Mouse (Mus musculus) intestine, embryonic 16.5 days (tissue): ENCODE measurements at regions not wholly inside any gene's neighbourhood (a gene's known extent, or its start where the extent isn't known, plus 50 kb on each side); places are given as distances from the start of the nearest gene placed in this dataset.
A peak's percentile ranks its signal among the peaks of the same experiment; 100 is the strongest.

Source experiments
- ATAC-seq: fragments of 200-750 bp; cut with Nextera tagmentation; 2 replicates; pipeline ENCODE4 v1.8.0; 2017; ENCODE audit warnings: moderate TSS enrichment, moderate library complexity
- H3K27ac ChIP-seq: fragments of 300-500 bp; sonication (generic); 2 replicates; pipeline ENCODE4 v1.5.1; 2014; ENCODE audit warnings: mild to moderate bottlenecking, low read length
- H3K27me3 ChIP-seq: fragments of 300-500 bp; sonication (generic); replicated peaks from 2 replicates; pipeline ENCODE4 v1.6.1; 2014; ENCODE audit warnings: low read length, control low read depth, mixed read lengths; ENCODE audit not compliant: control insufficient read depth, insufficient read depth
- H3K36me3 ChIP-seq: fragments of 300-500 bp; sonication (generic); 2 replicates; pipeline ENCODE4 v1.6.1; 2014; ENCODE audit warnings: low read length, control low read depth; ENCODE audit not compliant: control insufficient read depth, insufficient read depth
- H3K4me1 ChIP-seq: fragments of 300-500 bp; sonication (generic); 2 replicates; pipeline ENCODE4 v1.6.1; 2014; ENCODE audit warnings: low read length, control low read depth, mixed read lengths; ENCODE audit not compliant: control insufficient read depth, insufficient read depth
- H3K4me2 ChIP-seq: fragments of 300-500 bp; sonication (generic); 2 replicates; pipeline ENCODE4 v1.6.1; 2014; ENCODE audit warnings: low read depth, low read length, control low read depth
- H3K4me3 ChIP-seq: fragments of 300-500 bp; sonication (generic); 2 replicates; pipeline ENCODE4 v1.5.1; 2014; ENCODE audit warnings: mild to moderate bottlenecking, low read length
- H3K9ac ChIP-seq: fragments of 300-500 bp; sonication (generic); 2 replicates; pipeline ENCODE4 v1.6.1; 2014; ENCODE audit warnings: low read depth, low read length
- H3K9me3 ChIP-seq: fragments of 300-500 bp; sonication (generic); 2 replicates; pipeline ENCODE4 v1.6.1; 2016; ENCODE audit warnings: low read length, control low read depth; ENCODE audit not compliant: control insufficient read depth
- WGBS: fragments of 180-500 bp; shearing (Covaris S2); extraction: QIAGEN DNeasy Blood & Tissue Kit; methylation state at CpG from one replicate; pipeline ENCODE4 v1.1.7; 2014; 5-methylcytosine and 5-hydroxymethylcytosine counted together

DNA sequence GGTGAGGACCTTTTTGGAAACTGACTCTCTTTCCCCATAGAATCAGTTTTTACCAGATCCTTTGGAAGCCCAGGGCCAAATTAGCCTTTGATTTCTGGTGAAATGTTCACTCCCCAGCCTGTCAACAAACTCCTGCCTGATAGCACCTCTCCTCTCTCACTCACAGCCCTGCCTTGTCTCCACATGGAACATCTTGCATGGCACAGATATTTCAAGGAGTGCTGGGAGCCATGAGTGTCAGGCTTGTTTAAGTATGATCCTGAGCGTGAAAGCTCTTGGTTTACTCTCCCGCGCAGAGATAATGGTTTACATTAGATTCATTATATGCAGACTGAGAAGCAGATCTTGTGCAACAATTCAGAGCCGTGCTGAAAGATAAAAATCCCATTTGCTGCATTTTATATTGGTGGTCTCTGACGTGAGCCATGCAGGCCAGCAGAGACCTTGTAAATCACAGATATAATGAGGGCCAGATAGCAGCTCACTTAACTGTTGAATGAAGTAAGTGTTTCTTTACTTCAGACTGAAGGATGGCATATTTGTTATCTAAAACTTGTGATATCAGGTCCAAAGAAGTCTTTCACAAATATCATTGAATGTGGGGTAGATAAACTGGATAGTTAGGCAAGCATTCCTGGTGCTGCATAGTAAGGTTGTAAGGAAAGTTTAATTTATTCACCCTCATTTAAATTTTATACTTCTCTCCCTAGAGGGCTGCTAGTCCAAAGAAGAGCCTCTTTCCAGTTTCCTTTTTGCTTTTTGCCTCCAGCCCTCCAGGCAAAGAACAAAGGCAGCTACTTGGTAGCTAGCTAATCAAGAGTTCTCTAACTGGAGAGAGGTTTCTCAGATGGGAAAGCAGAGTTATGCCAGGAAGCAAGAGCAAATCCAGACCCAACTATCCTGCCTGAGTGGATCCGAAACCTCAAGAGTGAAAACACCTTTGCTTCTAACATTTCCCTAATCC lies 81.8 kb downstream of the Tbx18 start:
- Histone ChIP-seq H3K27me3 (no peaks in the 10 kb centered on the region), H3K4me3 (no peak overlapping the region), H3K4me1 (no peaks in the 10 kb centered on the region), H3K4me2 (no peak overlapping the region), H3K27ac (no peak overlapping the region), H3K36me3 (no peaks in the 10 kb centered on the region), H3K9me3 (no peaks in the 10 kb centered on the region), H3K9ac (no peak overlapping the region)
- no peak for ATAC-seq
- WGBS = 33% methylated on average over 6 of the region's 6 CpGs

DNA sequence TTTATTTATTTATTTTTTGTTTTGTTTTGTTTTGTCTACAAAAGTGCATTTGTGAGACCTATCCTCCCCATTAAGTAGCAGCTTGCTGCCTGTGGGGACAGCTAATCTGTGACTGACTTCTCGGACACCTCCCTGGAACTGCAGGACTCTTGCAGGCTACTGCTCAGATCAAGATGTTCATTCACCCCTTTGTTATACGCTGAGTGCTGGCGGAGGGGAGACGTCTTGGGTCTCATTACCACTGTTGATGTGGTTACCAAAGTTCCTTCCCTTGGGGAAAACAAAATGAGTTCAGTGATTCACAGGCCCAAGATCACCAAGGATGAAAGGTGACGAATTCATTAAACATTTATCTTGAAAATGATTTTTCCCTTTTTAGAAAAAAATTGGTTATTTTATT lies 82.7 kb downstream of the Tbx18 start:
- no peaks in the 10 kb centered on the region for H3K27me3 ChIP-seq
- no peaks in the 10 kb centered on the region for H3K9me3 ChIP-seq
- WGBS = 77% methylated on average over 5 of the region's 5 CpGs
- no peak overlapping the region for H3K27ac ChIP-seq
- H3K36me3 ChIP-seq = no peaks in the 10 kb centered on the region
- no peak overlapping the region for H3K9ac ChIP-seq
- no peak overlapping the region for H3K4me2 ChIP-seq
- H3K4me1 ChIP-seq = no peaks in the 10 kb centered on the region
- no peak overlapping the region for H3K4me3 ChIP-seq
- ATAC-seq = no peak

DNA sequence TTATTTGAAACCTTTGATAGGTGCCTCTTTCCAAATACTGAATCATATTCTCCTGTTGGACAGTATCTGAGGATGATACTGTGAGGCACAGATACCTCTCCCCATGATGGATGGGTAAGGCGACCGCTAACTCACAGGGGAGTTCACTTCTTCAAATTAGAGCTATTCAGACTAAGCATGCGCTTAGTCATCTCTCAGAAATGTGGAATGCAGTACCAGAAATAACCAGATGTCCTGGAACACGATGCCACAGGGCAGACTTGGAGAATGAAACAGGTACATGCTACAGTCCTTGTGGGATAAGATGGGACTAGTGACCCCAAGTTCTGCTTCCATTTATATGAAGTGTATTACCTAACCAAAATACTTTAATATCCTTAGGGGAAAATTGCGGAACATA lies 86.0 kb downstream of the Tbx18 start:
- no peak overlapping the region for H3K27ac ChIP-seq
- no peak for ATAC-seq
- WGBS = 87% methylated on average over 5 of the region's 5 CpGs
- H3K4me1 ChIP-seq = no peaks in the 10 kb centered on the region
- no peak overlapping the region for H3K9ac ChIP-seq
- H3K4me2 ChIP-seq = no peak overlapping the region
- no peaks in the 10 kb centered on the region for H3K27me3 ChIP-seq
- H3K4me3 ChIP-seq = no peak overlapping the region
- no peaks in the 10 kb centered on the region for H3K9me3 ChIP-seq
- H3K36me3 ChIP-seq = no peaks in the 10 kb centered on the region

GRCm38 (mm10) chr9:87633863-87634630 lies 97.0 kb downstream of the Tbx18 start:
- Histone ChIP-seq H3K27ac (no peak overlapping the region), H3K4me3 (no peak overlapping the region), H3K27me3 (no peaks in the 10 kb centered on the region), H3K9ac (no peak overlapping the region), H3K36me3 (no peaks in the 10 kb centered on the region), H3K4me2 (no peak overlapping the region), H3K9me3 (no peaks in the 10 kb centered on the region), H3K4me1 (no peaks in the 10 kb centered on the region)
- 52% methylated on average over 5 of the region's 5 CpGs for WGBS
- ATAC-seq = no peak

DNA sequence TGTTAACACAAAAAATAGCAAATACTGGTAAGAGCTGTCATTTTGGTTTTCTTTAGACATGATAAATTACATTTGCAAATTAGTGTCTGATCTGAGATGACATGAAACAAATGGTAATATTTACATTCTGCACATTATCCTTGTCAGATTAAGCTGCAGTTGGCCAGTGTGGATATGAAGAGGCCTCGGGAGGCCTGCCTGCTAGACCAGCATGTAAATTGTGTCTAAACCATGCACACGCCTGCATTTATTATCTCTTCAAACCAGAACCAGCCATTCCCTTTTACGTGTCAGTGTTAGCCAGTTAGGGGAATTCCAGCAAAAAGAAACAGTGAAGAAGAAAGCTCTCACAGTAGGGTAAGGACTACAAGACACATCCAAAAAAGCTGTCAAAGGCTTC lies 104.6 kb downstream of the Tbx18 start:
- H3K9me3 ChIP-seq = no peaks in the 10 kb centered on the region
- H3K9ac ChIP-seq = no peak overlapping the region
- no peak for ATAC-seq
- no peaks in the 10 kb centered on the region for H3K36me3 ChIP-seq
- WGBS = 36% methylated on average over 3 of the region's 3 CpGs
- no peak overlapping the region for H3K4me2 ChIP-seq
- no peak overlapping the region for H3K27ac ChIP-seq
- H3K4me3 ChIP-seq = no peak overlapping the region
- H3K4me1 ChIP-seq = peaks cover 6% of the 10 kb centered on the region; the same call in 1 of the 2 replicates
- H3K27me3 ChIP-seq = no peaks in the 10 kb centered on the region

DNA sequence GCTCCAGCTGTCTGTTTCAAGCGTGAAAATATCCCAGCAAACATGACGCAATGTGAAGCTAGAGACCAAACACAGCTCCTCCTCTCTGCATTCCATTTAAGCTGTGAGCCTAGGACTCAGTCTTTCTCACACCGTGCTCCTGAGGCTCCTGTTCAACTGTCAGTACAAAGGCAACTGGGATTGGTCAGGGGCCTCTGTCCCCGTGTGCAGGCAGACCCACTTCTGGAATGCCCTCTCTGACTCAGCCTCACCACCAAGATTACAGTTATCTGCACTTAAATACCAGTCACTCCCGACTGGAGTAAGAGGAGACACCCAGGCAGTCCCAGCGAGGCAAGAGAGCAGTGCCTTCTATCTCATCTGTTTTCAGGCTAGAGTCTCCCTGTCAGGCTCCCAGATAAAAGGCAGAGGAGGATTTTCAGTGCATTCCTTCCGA lies 112.8 kb downstream of the Tbx18 start:
- ATAC-seq = peak; percentile 55
- Histone ChIP-seq H3K9me3 (no peaks in the 10 kb centered on the region), H3K27me3 (no peaks in the 10 kb centered on the region), H3K9ac (no peak overlapping the region), H3K4me3 (no peak overlapping the region), H3K4me2 (no peak overlapping the region), H3K4me1 (no peaks in the 10 kb centered on the region), H3K27ac (no peak overlapping the region), H3K36me3 (no peaks in the 10 kb centered on the region)
- 23% methylated on average over 7 of the region's 7 CpGs for WGBS

GRCm38 (mm10) chr9:87607878-87608631 lies 123.0 kb downstream of the Tbx18 start:
- H3K4me2 ChIP-seq = no peak overlapping the region
- H3K9ac ChIP-seq = no peak overlapping the region
- ATAC-seq = no peak
- no peak overlapping the region for H3K4me3 ChIP-seq
- 34% methylated on average over 10 of the region's 10 CpGs for WGBS
- no peaks in the 10 kb centered on the region for H3K36me3 ChIP-seq
- no peaks in the 10 kb centered on the region for H3K4me1 ChIP-seq
- no peaks in the 10 kb centered on the region for H3K27me3 ChIP-seq
- no peaks in the 10 kb centered on the region for H3K9me3 ChIP-seq
- no peak overlapping the region for H3K27ac ChIP-seq

DNA sequence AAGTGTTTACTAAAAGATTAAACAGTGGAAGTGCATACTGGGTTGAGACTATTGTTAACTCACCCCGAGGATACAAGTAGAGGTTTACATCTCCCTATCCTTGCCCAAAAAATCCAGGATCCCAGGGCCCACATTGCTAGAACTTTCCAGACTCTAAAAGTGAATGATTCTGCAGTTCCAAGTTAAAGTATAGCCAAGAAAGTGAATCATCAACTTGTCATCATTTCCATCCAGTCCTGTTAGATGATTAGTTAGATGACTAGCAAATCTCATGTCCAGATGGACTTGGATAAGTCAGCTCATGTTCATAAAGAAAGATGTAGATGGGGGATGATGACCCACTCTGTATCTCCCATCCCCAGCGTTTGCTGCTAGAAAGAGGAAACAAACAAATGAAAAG lies 155.5 kb downstream of the Tbx18 start:
- 45% methylated on average over 2 of the region's 2 CpGs for WGBS
- Histone ChIP-seq H3K4me3 (no peak overlapping the region), H3K4me1 (no peaks in the 10 kb centered on the region), H3K27ac (no peak overlapping the region), H3K4me2 (no peak overlapping the region), H3K27me3 (no peaks in the 10 kb centered on the region), H3K9me3 (no peaks in the 10 kb centered on the region), H3K36me3 (no peaks in the 10 kb centered on the region), H3K9ac (no peak overlapping the region)
- no peak for ATAC-seq

GRCm38 (mm10) chr9:87574250-87574864 lies 156.7 kb downstream of the Tbx18 start:
- H3K9ac ChIP-seq = no peak overlapping the region
- H3K27ac ChIP-seq = no peak overlapping the region
- no peak overlapping the region for H3K4me2 ChIP-seq
- H3K27me3 ChIP-seq = no peaks in the 10 kb centered on the region
- 26% methylated on average over 2 of the region's 2 CpGs for WGBS
- no peak overlapping the region for H3K4me3 ChIP-seq
- no peaks in the 10 kb centered on the region for H3K9me3 ChIP-seq
- no peak for ATAC-seq
- H3K36me3 ChIP-seq = no peaks in the 10 kb centered on the region
- H3K4me1 ChIP-seq = no peaks in the 10 kb centered on the region
